Mouse (Mus musculus): Measurements from ENCODE around the gene Tbc1d7. TPM values are rescaled to one million over a fixed set of nuclear protein-coding genes. Genes with fewer than 3 reads are reported as not detected.

Gene Tbc1d7
- polyA plus RNA-seq, 1 experiment from 2014 or later = 49.9 TPM

GRCm38 (mm10) chr13:43144720-43145418 lies 26.4 kb downstream of the Tbc1d7 start:
- no peak for TF ChIP-seq CTCF (IDR thresholded peaks at IDR 0.05; ENCODE audit: low read depth)
- Histone ChIP-seq H3K27ac (ENCODE audit: low read depth) (no peak overlapping the region), H3K27me3 (ENCODE audit: insufficient read depth, low read length) (no peaks in the 10 kb centered on the region), H3K9me3 (ENCODE audit: low read depth, low read length) (no peaks in the 10 kb centered on the region), H3K9ac (no peak overlapping the region), H3K36me3 (ENCODE audit: insufficient read depth) (no peaks in the 10 kb centered on the region), H3K4me2 (no peak overlapping the region), H3K4me3 (ENCODE audit: low read depth, low read length) (no peak overlapping the region), H3K4me1 (ENCODE audit: insufficient read depth) (no peaks in the 10 kb centered on the region)
- ATAC-seq (ENCODE audit: insufficient read depth) (no peak), DNase-seq (no peak)
- WGBS = 69% methylated on average over 7 of the region's 7 CpGs

GRCm38 (mm10) chr13:43134468-43134867 lies 36.8 kb downstream of the Tbc1d7 start:
- Histone ChIP-seq H3K4me1 (ENCODE audit: insufficient read depth) (peaks cover 20% of the 10 kb centered on the region), H3K4me2 (no peak overlapping the region), H3K9ac (no peak overlapping the region), H3K9me3 (ENCODE audit: low read depth, low read length) (no peaks in the 10 kb centered on the region), H3K36me3 (ENCODE audit: insufficient read depth) (no peaks in the 10 kb centered on the region), H3K27me3 (ENCODE audit: insufficient read depth, low read length) (no peaks in the 10 kb centered on the region), H3K27ac (ENCODE audit: low read depth) (no peak overlapping the region), H3K4me3 (ENCODE audit: low read depth, low read length) (no peak overlapping the region)
- WGBS = 22% methylated on average over 4 of the region's 4 CpGs
- ATAC-seq (ENCODE audit: insufficient read depth) = no peak
- no peak for TF ChIP-seq CTCF (IDR thresholded peaks at IDR 0.05; ENCODE audit: low read depth)
- DNase-seq = peak; percentile 70

- no peak for TF ChIP-seq CTCF (IDR thresholded peaks at IDR 0.05; ENCODE audit: low read depth)
- Histone ChIP-seq H3K4me2 (no peak overlapping the region), H3K9ac (no peak overlapping the region), H3K4me3 (ENCODE audit: low read depth, low read length) (no peak overlapping the region), H3K36me3 (ENCODE audit: insufficient read depth) (no peaks in the 10 kb centered on the region), H3K27me3 (ENCODE audit: insufficient read depth, low read length) (no peaks in the 10 kb centered on the region), H3K27ac (ENCODE audit: low read depth) (0 out of 2 replicates have a peak overlapping the region, but pooled peaks have one; percentile 4), H3K4me1 (ENCODE audit: insufficient read depth) (peaks cover 20% of the 10 kb centered on the region), H3K9me3 (ENCODE audit: low read depth, low read length) (no peaks in the 10 kb centered on the region)
- DNase-seq (no peak), ATAC-seq (ENCODE audit: insufficient read depth) (no peak)
- WGBS = 65% methylated on average over 7 of the region's 7 CpGs
Measured at GRCm38 (mm10) chr13:43133400-43133799, 37.9 kb downstream of the Tbc1d7 start.

- no peaks in the 10 kb centered on the region for H3K27me3 ChIP-seq (ENCODE audit: insufficient read depth, low read length)
- no peaks in the 10 kb centered on the region for H3K36me3 ChIP-seq (ENCODE audit: insufficient read depth)
- no peak overlapping the region for H3K4me2 ChIP-seq
- peaks cover 20% of the 10 kb centered on the region for H3K4me1 ChIP-seq (ENCODE audit: insufficient read depth)
- 67% methylated on average over 9 of the region's 9 CpGs for WGBS
- no peak for DNase-seq
- no peak overlapping the region for H3K9ac ChIP-seq
- ATAC-seq (ENCODE audit: insufficient read depth) = no peak
- no peak for TF ChIP-seq CTCF (IDR thresholded peaks at IDR 0.05; ENCODE audit: low read depth)
- H3K4me3 ChIP-seq (ENCODE audit: low read depth, low read length) = no peak overlapping the region
- no peaks in the 10 kb centered on the region for H3K9me3 ChIP-seq (ENCODE audit: low read depth, low read length)
- peak overlapping the region; percentile 83; the same call in 1 of the 2 replicates for H3K27ac ChIP-seq (ENCODE audit: low read depth)
Measured at GRCm38 (mm10) chr13:43132859-43133258, 38.4 kb downstream of the Tbc1d7 start.

GRCm38 (mm10) chr13:43131741-43132191 lies 39.5 kb downstream of the Tbc1d7 start:
- Histone ChIP-seq H3K9me3 (ENCODE audit: low read depth, low read length) (no peaks in the 10 kb centered on the region), H3K9ac (no peak overlapping the region), H3K4me1 (ENCODE audit: insufficient read depth) (peaks cover 20% of the 10 kb centered on the region), H3K36me3 (ENCODE audit: insufficient read depth) (no peaks in the 10 kb centered on the region), H3K27ac (ENCODE audit: low read depth) (peak overlapping the region; percentile 83), H3K4me2 (no peak overlapping the region), H3K27me3 (ENCODE audit: insufficient read depth, low read length) (no peaks in the 10 kb centered on the region), H3K4me3 (ENCODE audit: low read depth, low read length) (no peak overlapping the region)
- ATAC-seq (ENCODE audit: insufficient read depth) (peak; percentile 79), DNase-seq (peak; percentile 73)
- WGBS = 31% methylated on average over 10 of the region's 10 CpGs
- TF ChIP-seq CTCF (IDR thresholded peaks at IDR 0.05; ENCODE audit: low read depth) = no peak

GRCm38 (mm10) chr13:43130161-43130560 lies 41.1 kb downstream of the Tbc1d7 start:
- no peaks in the 10 kb centered on the region for H3K36me3 ChIP-seq (ENCODE audit: insufficient read depth)
- no peaks in the 10 kb centered on the region for H3K9me3 ChIP-seq (ENCODE audit: low read depth, low read length)
- ATAC-seq (ENCODE audit: insufficient read depth) (no peak), DNase-seq (no peak)
- no peak overlapping the region for H3K9ac ChIP-seq
- TF ChIP-seq CTCF (IDR thresholded peaks at IDR 0.05; ENCODE audit: low read depth) = no peak
- no peak overlapping the region for H3K4me3 ChIP-seq (ENCODE audit: low read depth, low read length)
- H3K4me1 ChIP-seq (ENCODE audit: insufficient read depth) = peaks cover 20% of the 10 kb centered on the region
- 73% methylated on average over 6 of the region's 6 CpGs for WGBS
- H3K4me2 ChIP-seq = no peak overlapping the region
- H3K27ac ChIP-seq (ENCODE audit: low read depth) = no peak overlapping the region
- H3K27me3 ChIP-seq (ENCODE audit: insufficient read depth, low read length) = no peaks in the 10 kb centered on the region

- no peak overlapping the region for H3K9ac ChIP-seq
- no peak overlapping the region for H3K4me3 ChIP-seq (ENCODE audit: low read depth, low read length)
- H3K9me3 ChIP-seq (ENCODE audit: low read depth, low read length) = no peaks in the 10 kb centered on the region
- no peaks in the 10 kb centered on the region for H3K36me3 ChIP-seq (ENCODE audit: insufficient read depth)
- DNase-seq (no peak), ATAC-seq (ENCODE audit: insufficient read depth) (no peak)
- H3K27me3 ChIP-seq (ENCODE audit: insufficient read depth, low read length) = no peaks in the 10 kb centered on the region
- no peak for TF ChIP-seq CTCF (IDR thresholded peaks at IDR 0.05; ENCODE audit: low read depth)
- H3K4me1 ChIP-seq (ENCODE audit: insufficient read depth) = peaks cover 3% of the 10 kb centered on the region
- 18% methylated on average over 4 of the region's 4 CpGs for WGBS
- no peak overlapping the region for H3K27ac ChIP-seq (ENCODE audit: low read depth)
- H3K4me2 ChIP-seq = no peak overlapping the region
Measured at GRCm38 (mm10) chr13:43124683-43125074, 46.6 kb downstream of the Tbc1d7 start.

Data from lung, embryonic 14.5 days (tissue).